Mouse (Mus musculus) layer of hippocampus, adult 8-10 months (tissue): Measurements from ENCODE around the gene Ripor2. TPM values are rescaled to one million over a fixed set of nuclear protein-coding genes. Genes with fewer than 3 reads are reported as not detected.

Experiments
- DNase-seq, 2 experiments: peaks; one replicate each; pipeline ENCODE4 v3.0.0; 2022; ENCODE audit warnings: low spot score in 2 of 2
- total RNA-seq, 4 experiments: library from RNA; stranded (reverse); gene quantifications; 2 replicates each; pipeline ENCODE4 v1.2.4; 2022

Ripor2 gene
- 10 to 100 TPM; 69.2 to 92.1 (median 76.4) TPM for total RNA-seq

GRCm38 (mm10) chr13:24581833-24582232, at the start of gene Ripor2:
Gene Ripor2 (plus strand): TSS chr13:24582189.
- DNase-seq: no peak

- DNase-seq: no peak
These were observed 45.3 kb upstream of the Ripor2 start for GRCm38 (mm10) chr13:24536531-24537167.

GRCm38 (mm10) chr13:24538012-24538411, 44.0 kb upstream of the Ripor2 start:
- no peak for DNase-seq

DNA sequence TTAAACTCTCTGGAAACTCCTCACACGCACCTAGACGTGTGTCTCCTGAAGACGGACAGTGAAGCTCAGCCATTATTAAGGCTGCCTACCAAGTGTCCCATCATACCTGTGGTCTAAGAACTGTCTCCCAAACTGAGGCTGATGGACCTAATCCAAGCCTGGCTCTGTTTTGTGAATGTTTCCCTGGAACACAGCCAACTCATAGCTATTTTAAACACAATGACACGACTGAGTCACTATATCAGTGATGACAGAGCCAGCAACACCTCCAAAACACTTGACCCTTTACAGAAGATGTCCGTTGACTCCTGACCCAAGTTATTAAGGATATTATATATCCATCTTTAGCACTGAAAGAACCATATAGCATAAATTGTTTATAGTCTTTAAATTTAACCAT, 43.0 kb upstream of the Ripor2 start:
- DNase-seq: no peak

DNA sequence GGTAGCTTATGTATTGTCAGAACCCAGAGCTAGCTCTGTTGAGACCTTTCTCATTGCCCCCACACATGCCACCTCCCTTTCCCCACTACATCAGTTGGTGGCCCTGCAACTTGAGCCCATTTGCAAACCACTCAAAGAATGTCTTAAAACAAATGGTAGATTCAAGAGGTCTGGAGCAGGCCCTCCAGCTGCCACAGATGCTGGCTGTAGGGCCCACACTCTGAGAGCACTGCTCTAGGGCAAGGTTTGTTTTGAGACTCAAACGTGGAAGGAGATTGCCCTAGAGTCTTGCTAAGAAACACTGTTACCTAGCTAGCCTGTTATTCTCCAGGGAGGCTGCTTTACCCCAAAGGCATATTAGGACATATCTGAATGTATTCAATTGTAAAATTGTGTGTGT, 36.3 kb upstream of the Ripor2 start:
- DNase-seq: no peak

DNA sequence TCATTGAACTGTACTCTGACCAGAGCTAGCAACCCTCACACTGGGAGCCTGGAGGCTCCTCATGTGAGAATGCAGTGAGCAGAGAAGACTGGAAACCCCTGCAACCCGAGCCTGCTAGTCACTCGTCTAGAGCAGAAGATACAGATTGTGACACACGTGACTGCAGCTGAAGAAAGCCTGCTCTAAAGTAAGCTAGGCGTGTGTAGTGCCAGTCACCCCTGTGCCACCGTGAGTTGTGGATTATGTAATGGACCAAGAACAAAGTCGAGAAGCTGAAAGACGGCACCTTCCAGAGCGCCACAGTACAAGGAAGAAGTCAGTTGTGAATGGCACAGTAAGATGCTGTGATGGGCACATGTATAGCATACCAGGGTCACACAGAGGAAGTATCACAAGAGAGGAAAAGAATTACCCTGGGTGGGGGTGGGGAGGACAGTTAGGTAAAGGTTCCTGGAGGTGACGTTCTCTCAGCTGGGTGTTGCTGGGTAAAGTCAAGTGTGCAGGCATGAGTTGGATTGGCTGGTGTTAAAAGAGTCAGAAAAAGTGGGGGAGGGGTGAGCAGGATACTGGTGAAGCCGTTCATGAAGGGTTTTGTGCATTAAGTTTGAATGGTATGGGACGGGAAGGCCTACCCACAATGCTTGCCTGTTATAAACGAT, 35.1 kb upstream of the Ripor2 start:
- no peak for DNase-seq

GRCm38 (mm10) chr13:24548911-24549310, 33.1 kb upstream of the Ripor2 start:
- DNase-seq: no peak

DNA sequence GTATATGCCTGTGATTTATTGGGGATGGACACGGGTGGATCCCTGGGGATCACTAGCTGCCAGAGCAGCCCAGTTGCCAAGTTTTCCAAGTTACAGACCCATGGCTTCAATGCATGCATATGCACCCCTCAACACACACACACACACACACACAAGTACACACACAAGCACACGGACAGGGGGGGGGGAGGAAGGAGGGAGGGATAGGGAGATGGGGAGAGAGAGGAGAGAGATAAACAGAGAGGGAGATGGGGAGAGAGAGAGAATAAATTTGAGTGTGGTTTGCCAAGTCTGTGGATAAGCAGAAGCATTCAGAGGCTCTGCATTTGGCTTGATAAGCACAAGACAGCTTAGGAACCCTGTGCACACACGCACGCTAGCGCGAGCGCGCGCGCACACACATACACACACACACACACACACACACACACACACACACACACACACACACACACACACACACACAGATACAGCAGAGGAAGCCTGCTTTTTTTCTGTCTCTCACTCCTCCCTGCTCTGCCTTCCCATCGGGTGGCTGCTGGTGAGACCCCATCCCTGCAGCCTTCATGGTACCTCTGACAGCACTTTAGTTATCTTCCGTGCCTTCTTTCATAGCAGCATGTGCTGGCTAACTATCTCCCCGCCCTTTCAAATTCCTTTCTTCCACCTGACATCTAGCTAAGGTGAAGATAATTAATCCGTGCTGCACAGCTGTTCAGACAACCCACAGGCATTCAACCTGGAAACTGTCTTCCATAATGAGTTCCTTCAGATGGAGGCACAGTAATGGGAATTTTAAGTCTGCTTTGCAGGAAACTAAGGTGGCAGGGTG, 30.7 kb upstream of the Ripor2 start:
- no peak for DNase-seq

- no peak for DNase-seq
These were observed 29.9 kb upstream of the Ripor2 start for GRCm38 (mm10) chr13:24552039-24552438.

DNA sequence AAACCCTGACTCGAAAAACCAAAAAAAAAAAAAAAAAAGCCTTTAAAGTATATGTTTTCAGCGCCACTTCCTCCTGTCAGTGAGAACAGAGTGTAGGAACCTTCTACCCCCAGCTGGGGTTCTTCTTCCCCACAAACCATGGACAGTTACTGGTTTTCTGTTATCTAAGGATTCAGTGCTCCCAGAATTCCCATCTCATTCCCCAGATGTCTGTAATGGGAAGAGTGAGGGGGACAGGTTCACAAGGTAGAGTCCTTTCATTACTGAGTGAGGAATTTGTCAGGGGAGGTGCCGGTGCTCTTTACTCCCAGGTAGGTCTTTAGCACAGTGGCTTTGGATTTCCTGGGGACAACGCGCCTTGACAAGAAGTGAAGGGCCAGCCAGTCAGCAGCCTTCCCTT, 20.6 kb upstream of the Ripor2 start:
- DNase-seq: no peak

DNA sequence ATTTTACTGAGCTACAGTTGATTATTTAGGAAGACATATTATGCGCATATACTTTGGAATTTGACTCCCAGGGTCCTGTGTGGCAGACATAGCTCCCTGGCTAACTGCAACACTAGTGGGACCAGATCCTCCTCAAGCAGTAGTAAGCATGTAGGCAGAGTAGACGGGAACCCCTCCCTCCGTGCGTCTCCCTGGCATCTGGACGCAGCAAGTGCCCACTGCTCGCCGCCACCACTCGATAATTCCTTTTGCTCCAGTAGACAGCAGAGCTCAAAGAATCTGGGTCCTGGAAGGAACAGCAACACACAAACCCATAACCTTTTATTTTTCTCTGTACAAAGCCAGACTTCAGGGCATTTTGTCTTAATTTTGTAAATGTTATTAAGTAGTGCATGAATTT, 17.3 kb upstream of the Ripor2 start:
- DNase-seq: no peak

DNA sequence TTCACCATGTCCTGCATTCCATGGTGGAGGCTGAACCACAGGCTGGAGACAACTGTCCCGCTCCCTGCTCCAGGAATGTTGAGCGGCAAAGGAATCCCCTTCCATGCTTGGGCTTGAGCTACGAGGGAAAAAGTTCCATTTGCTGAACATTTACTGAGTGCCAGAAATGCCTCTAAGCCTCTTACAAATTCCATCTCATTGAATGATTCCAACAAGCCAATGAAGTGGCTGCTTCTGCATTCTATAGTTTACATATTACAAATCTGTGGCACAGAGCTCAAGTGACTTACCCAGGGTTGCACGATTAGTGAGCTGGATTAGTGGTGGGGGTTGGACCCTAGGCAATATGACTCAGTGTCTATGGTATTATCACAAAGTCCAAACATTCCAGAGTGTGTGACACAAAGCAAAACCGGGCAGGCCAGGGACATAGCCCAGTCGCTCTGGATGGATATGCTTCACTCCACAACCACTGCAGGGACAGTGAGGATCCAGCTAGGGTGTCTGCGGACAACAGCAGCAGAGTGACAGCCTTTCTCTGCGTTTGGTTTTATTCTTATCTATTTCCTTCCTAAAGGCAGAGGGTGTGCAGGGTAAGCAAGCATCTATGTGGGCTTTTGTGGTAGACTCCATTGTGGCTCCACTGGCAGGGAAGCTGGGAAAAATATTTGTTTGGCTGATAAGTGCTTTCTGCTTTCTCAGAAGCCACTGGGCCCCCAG, 16.6 kb upstream of the Ripor2 start:
- no peak for DNase-seq

- DNase-seq: no peak
These were observed 16.1 kb upstream of the Ripor2 start for GRCm38 (mm10) chr13:24565950-24566320.

DNA sequence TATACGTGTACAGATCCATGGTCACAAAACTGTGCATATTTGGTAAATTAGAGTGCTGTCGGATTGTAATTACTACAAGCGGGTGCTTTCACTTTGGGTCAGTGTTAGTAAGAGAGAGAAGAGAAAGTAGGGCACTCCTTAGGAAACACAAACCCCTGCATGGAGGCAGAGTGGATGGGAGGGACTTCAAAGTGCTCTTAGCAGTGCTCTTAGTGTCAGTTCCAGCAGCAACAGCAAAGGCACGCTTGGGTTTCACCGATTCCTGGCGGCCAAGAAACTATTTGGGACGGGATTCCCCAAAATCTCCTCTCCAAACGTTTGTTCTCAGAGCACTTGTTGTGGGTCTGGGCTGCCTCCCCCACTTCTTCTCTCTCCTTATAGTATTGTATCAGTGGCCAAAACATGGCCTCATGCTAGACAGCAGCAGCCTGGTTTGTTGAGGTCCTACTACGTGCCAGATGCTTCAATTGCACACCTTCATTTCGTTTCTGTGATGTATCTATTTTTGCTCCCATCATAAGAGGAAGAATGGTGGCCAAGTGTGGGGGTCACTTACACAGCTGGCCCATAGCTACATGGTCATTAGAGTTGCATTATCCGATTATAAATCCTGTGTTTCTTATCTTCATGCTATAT, 14.7 kb upstream of the Ripor2 start:
- no peak for DNase-seq

- DNase-seq: no peak
These were observed 12.9 kb upstream of the Ripor2 start for GRCm38 (mm10) chr13:24569066-24569465.

- no peak for DNase-seq
These were observed 11.3 kb upstream of the Ripor2 start for GRCm38 (mm10) chr13:24570716-24571115.

GRCm38 (mm10) chr13:24571906-24572305, 10.1 kb upstream of the Ripor2 start:
- DNase-seq: no peak

DNA sequence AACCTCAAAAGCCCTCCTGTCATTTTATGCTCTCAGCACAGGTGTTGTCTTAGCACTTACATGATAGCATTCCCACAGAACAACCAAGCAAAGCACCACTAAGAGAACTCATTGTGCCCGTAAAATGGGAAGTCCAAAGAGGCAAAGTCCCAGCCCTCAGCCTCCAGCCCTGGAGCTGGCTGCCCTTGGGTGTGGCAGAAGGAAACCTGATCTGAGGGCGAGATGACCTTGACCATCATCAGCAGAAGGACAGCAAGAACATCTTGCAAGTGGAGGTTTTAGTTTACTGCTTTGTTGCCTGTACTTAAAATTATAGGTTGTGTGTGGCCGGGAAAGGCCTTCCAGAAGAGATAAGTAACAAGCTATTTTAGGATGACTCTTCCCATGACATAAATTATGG, 6.9 kb upstream of the Ripor2 start:
- no peak for DNase-seq

GRCm38 (mm10) chr13:24576338-24577119, 5.5 kb upstream of the Ripor2 start:
- peak; percentile 80 to 87 for DNase-seq

- DNase-seq: no peak
These were observed 3.7 kb upstream of the Ripor2 start for GRCm38 (mm10) chr13:24578317-24578716.

DNA sequence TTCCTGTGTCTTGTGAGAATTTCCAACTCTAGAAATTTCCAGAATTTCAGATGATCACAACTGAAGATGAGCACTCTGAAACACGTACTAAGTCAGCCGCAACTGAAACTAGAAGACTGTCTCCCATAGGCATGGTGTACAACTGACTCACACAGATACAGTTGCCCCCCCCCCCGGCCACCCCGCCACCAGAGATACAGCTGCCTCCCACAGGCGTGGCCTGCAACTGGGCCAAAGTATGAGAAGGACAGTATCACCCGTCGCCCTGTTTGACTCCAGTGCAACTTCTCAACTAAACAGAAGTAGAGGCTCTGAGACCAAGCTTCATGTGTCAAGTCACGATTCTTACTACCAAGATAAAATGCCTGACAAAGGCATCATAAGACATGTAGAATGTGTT, 1.2 kb upstream of the Ripor2 start:
- no peak for DNase-seq
